Mouse (Mus musculus): Measurements from ENCODE around the gene Stk40.

DNA sequence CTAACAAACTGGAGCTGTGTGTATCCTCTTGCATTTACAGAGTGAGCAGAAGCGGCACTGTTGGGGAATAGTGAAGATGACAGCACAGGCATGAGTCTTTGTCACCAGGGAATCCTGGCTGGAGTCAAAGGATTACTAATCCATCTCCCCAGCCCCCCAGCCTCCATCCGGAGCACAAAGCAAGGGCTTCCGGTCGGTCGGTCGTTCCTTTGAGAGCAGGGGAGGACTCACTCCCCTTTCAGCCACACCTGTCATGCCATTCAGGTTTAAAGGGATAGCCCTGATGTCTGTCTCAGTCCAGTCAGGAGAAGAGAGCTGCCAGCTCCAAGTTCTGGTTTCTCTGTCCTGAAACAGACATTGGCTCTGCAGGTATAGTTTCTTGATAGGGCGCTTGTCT lies 7.4 kb downstream of the Stk40 start:
- TF ChIP-seq POLR2A (IDR thresholded peaks at IDR 0.05; ENCODE audit: control insufficient read depth, low read depth, low read length) = no peak
- TF ChIP-seq CTCF (IDR thresholded peaks at IDR 0.05; ENCODE audit: control insufficient read depth, insufficient read depth, insufficient replicate concordance, low read depth, low read length) = no peak
